Mouse (Mus musculus) testis, adult 2 months (tissue): Measurements from ENCODE around the gene Strada.
"Not testable (repeated sequence)": the region's sequence is repeated elsewhere in the genome, so short reads cannot be mapped to it uniquely, and the experiment has no call there.

Experiments
- CTCF ChIP-seq: fragments of 200-500 bp; IDR thresholded peaks from 2 replicates; pipeline ENCODE4 v1.5.1; 2012; ENCODE audit warnings: low read depth, mild to moderate bottlenecking, inconsistent platforms, low read length, moderate library complexity; ENCODE audit not compliant: control insufficient read depth, insufficient read depth, insufficient replicate concordance
- POLR2A ChIP-seq: fragments of 200-500 bp; IDR thresholded peaks from 2 replicates; pipeline ENCODE4 v1.6.1; 2012; ENCODE audit warnings: low read depth, mild to moderate bottlenecking, inconsistent platforms, low read length, moderate library complexity; ENCODE audit not compliant: control insufficient read depth

GRCm38 (mm10) chr11:106199997-106200396, 2.0 kb downstream of the Strada start:
- TF ChIP-seq CTCF, POLR2A: not testable (repeated sequence)
